Mouse (Mus musculus): Measurements from ENCODE around the gene P2ry12.
A peak's percentile ranks its signal among the peaks of the same experiment; 100 is the strongest.

Gene P2ry12

GRCm38 (mm10) chr3:59176871-59177270 lies 85.8 kb downstream of the P2ry12 start:
- peak; percentile 85 for DNase-seq

- peak; percentile 73 for DNase-seq
Measured at GRCm38 (mm10) chr3:59175234-59175633, 87.4 kb downstream of the P2ry12 start.

DNA sequence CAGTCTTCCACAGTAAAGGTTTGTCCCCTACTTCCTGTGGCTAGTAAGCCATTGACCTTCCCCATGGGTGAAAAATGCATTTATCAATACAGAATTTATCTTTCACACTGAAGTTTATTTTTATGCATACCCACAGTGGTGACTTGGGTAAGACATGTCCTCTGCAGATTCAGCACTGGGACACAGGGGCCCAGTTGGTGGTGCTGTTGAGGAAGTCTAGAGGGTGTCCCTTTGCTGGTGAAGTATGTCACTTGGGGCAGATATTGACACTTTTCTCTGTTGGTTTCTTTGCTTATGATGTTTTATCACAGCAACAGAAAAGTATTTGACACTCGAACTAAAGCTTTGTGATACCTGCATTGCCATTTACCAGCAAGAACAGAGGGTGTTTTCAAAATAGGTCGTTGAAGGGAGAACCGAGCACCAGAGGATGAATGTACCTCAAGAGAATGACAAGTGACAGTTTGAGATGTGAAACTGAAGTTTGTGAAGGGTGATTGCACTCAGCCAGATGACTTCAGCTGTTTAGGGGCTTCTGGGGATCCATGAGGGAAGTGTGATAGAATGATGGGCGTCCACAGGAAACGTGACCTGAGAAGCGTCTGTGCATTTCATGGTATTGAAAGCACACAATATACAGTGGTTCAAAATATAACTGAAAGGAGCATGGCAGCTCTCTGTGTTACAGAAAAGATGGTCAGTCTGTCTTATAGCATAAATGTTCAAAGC lies 88.1 kb downstream of the P2ry12 start:
- DNase-seq: no peak

DNA sequence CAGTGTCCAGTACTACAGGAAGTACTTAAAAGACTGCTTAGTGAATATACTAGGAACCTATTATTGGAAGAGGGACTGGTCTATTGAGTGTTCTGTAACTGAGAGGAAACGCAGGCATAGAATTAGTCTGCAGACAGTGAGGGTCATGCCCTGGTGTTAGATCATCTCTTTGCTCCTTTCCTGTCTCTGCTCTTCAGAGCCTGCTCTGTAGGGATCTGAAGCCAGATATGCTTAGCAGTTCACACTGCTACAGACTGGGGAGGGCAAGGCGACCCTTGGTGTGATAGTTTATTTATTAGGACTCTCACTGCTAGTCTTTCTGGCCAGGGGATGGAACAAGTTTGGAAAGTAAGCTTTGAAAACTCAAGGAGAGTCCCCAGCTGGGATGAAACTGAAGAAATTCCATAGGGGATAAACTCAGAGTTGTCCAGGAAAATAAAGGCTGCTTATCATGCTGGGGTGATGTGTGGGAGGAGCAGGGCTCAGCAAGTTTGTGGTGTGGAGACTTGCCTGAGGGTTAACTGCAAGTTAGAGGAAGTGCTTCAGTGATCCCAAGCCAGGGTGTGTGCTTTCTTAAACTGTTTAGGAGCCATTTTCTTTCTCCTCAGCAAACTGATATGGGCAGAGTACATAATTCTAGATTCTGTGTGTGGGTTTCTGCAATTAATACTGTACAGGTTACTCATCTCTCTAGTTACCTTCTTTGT lies 92.6 kb downstream of the P2ry12 start:
- no peak for DNase-seq

GRCm38 (mm10) chr3:59169215-59169614 lies 93.5 kb downstream of the P2ry12 start:
- no peak for DNase-seq

DNA sequence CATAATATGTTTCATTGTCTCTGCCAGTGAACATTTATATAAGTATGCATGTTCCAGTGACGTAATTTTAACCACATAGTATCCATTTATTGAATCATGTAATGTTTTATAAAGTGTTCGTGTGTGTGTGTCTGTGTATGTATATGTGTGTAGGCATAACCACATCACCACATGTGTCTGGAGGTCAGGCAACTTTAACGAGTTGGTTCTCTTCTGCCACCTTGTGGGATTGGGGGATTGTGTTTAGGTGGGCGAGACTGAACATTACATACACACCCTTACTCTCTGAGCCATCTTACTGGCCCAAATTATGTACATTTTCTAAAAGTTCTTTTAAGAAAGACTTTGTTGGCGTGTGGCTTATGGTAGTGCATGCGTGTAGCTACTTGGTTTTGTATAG lies 94.2 kb downstream of the P2ry12 start:
- no peak for DNase-seq

DNA sequence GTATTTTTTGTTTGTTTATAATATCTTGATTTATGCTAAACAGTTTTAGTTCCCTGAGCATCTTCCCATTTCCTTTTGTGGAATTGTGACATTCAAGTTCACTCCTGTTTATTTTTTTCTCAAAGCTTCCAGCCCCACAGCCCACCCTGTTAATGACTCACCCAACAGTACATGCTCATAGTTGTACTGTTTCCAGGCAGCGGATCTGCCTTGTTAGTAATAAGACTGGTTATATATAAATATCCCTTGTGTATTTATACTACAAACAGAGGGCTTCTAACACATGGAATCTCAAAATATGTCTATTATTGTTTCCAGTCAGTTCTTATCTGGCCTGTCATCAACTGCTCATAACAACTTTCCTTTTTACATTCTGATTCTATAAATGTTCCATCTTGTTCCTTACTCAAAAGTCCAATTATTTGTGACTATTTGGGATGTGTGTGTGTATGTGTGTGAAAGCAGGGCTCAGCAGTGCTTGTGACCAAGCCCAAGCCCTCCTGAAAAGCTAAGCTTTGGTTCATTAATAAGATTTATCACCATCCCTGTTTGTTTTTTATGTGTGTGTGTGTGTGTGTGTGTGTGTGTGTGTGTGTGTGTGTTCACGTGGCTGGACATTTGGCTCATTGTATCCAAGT lies 95.1 kb downstream of the P2ry12 start:
- no peak for DNase-seq

Measured in cerebellum, adult 11-12 months (tissue).